Mouse (Mus musculus) heart, postnatal 14 days (tissue): ENCODE measurements around the gene Steap2. TPM values are rescaled to one million over a fixed set of nuclear protein-coding genes. Genes with fewer than 3 reads are reported as not detected.

Experiments used
- DNase-seq, 2 experiments: peaks; one replicate each; pipeline ENCODE4 v3.0.0; 2021 to 2022
- intact Hi-C: fragments of 180-260 bp; cut with DNase I; formaldehyde crosslinking; loops from one replicate; pipeline ENCODE4 v1.15.1; 2025
- total RNA-seq, 2 experiments: library from RNA; stranded (reverse); gene quantifications; 2 replicates each; pipeline ENCODE4 v1.2.3; 2021

Gene Steap2
- total RNA-seq, 2 experiments from 2014 or later, result 1.0 to 1.1 TPM

GRCm38 (mm10) chr5:5676082-5676481 lies 18.3 kb downstream of the Steap2 start:
- DNase-seq, result no peak
- intact Hi-C loops, result no loop called here

GRCm38 (mm10) chr5:5668920-5669319 lies 25.5 kb downstream of the Steap2 start:
- no peak for DNase-seq
- intact Hi-C loops, result no loop called here

- DNase-seq, result no peak
- intact Hi-C loops, result no loop called here
Observed at GRCm38 (mm10) chr5:5664371-5664926, 29.9 kb downstream of the Steap2 start.

- intact Hi-C loops, result no loop called here
- peak; percentile 66 to 77 for DNase-seq
Observed at GRCm38 (mm10) chr5:5663655-5664370, 30.6 kb downstream of the Steap2 start, which contains the start of gene Cfap69. Cfap69 (minus strand) TSS chr5:5664239.

- DNase-seq, result no peak
- intact Hi-C loops, result no loop called here
Observed at GRCm38 (mm10) chr5:5663057-5663456, 31.3 kb downstream of the Steap2 start.

GRCm38 (mm10) chr5:5658680-5659079 lies 35.7 kb downstream of the Steap2 start:
- intact Hi-C loops, result no loop called here

GRCm38 (mm10) chr5:5657932-5658331 lies 36.4 kb downstream of the Steap2 start:
- no peak for DNase-seq
- intact Hi-C loops, result no loop called here

More at GRCm38 (mm10) chr5:5658680-5659079, 35.7 kb downstream of the Steap2 start:
- DNase-seq, result no peak

GRCm38 (mm10) chr5:5648817-5649569 lies 45.4 kb downstream of the Steap2 start:
- intact Hi-C loops, result loop anchor here (5.0 kb wide), 1 partner anchor 152 kb away; no protein-coding TSS in a partner anchor
- DNase-seq, result peak in 1 of 2 experiments; percentile 4

- intact Hi-C loops, result loop anchor here (5.0 kb wide), 1 partner anchor 149 kb away; no protein-coding TSS in a partner anchor
- no peak for DNase-seq
Observed at GRCm38 (mm10) chr5:5646173-5646572, 48.2 kb downstream of the Steap2 start.

GRCm38 (mm10) chr5:5638496-5638895 lies 55.9 kb downstream of the Steap2 start:
- intact Hi-C loops, result no loop called here
- no peak for DNase-seq

GRCm38 (mm10) chr5:5625491-5625890 lies 68.9 kb downstream of the Steap2 start:
- DNase-seq, result no peak
- intact Hi-C loops, result no loop called here

GRCm38 (mm10) chr5:5618329-5618728 lies 76.0 kb downstream of the Steap2 start:
- intact Hi-C loops, result no loop called here
- DNase-seq, result no peak

Other genes with a start within 250 kb of the Steap2 start
- gene 1700015F17Rik, start 215.4 kb downstream of the Steap2 start, total RNA-seq, result not detected
- 10 to 100 TPM; 17.7 to 18.5 TPM for gene Cldn12, start 179.6 kb downstream of the Steap2 start, total RNA-seq
- 1 to 10 TPM; 8.4 to 9.5 TPM for gene Gtpbp10, start 135.0 kb downstream of the Steap2 start, total RNA-seq
- gene Gm8773, start 120.8 kb downstream of the Steap2 start, total RNA-seq, result not detected
- gene Cfap69, start 30.3 kb downstream of the Steap2 start, total RNA-seq, result 1 to 10 TPM in 1 of 2 experiments, under 1 TPM in 1; 0.80 to 1.7 TPM
- gene Steap1, start 54.7 kb upstream of the Steap2 start, total RNA-seq, result not detected